Mouse (Mus musculus) left cerebral cortex, postnatal 4 days (tissue): ENCODE measurements at regions not wholly inside any gene's neighbourhood (a gene's known extent, or its start where the extent isn't known, plus 50 kb on each side); places are given as distances from the start of the nearest gene placed in this dataset.

Experiments
- DNase-seq: peaks from one replicate; pipeline ENCODE4 v3.0.0-alpha.2; 2022
- intact Hi-C: fragments of 180-260 bp; cut with DNase I; formaldehyde crosslinking; loops from one replicate; pipeline ENCODE4 v1.15.1; 2025

GRCm38 (mm10) chr4:69116353-69116752 lies 162.2 kb upstream of the Brinp1 start:
- peak; percentile 27 for DNase-seq
- intact Hi-C loops = no loop called here

GRCm38 (mm10) chr4:69105188-69105587 lies 151.0 kb upstream of the Brinp1 start:
- intact Hi-C loops = no loop called here
- DNase-seq = no peak

- DNase-seq = no peak
- intact Hi-C loops = no loop called here
These were observed 141.7 kb upstream of the Brinp1 start for GRCm38 (mm10) chr4:69095748-69096408.

- DNase-seq = no peak
- intact Hi-C loops = no loop called here
These were observed 123.9 kb upstream of the Brinp1 start for GRCm38 (mm10) chr4:69078085-69078484.

- DNase-seq = no peak
These were observed 123.1 kb upstream of the Brinp1 start for GRCm38 (mm10) chr4:69077316-69077715.

GRCm38 (mm10) chr4:69039645-69040342 lies 85.6 kb upstream of the Brinp1 start:
- intact Hi-C loops = no loop called here
- DNase-seq = no peak

More at GRCm38 (mm10) chr4:69077316-69077715, 123.1 kb upstream of the Brinp1 start:
- intact Hi-C loops = no loop called here

GRCm38 (mm10) chr4:69034166-69034565 lies 80.0 kb upstream of the Brinp1 start:
- DNase-seq = no peak
- intact Hi-C loops = no loop called here

- no peak for DNase-seq
- intact Hi-C loops = no loop called here
These were observed 66.0 kb upstream of the Brinp1 start for GRCm38 (mm10) chr4:69020159-69020727.

- no peak for DNase-seq
These were observed 61.2 kb upstream of the Brinp1 start for GRCm38 (mm10) chr4:69015396-69015795.

More at GRCm38 (mm10) chr4:69015396-69015795, 61.2 kb upstream of the Brinp1 start:
- intact Hi-C loops = no loop called here
